Mouse (Mus musculus): ENCODE results near the gene Csrnp3.

- no peak for TF ChIP-seq POLR2A (IDR thresholded peaks at IDR 0.05; ENCODE audit: extremely low read depth, insufficient read depth, low read length)
- no peak for TF ChIP-seq CTCF (IDR thresholded peaks at IDR 0.05; ENCODE audit: low read depth, low read length)
Measured at GRCm38 (mm10) chr2:65893241-65893640, 47.7 kb downstream of the Csrnp3 start.
